Mouse (Mus musculus): ENCODE results near the gene Arhgef6. TPM values are rescaled to one million over a fixed set of nuclear protein-coding genes. Genes with fewer than 3 reads are reported as not detected.

Gene Arhgef6
- polyA plus RNA-seq, 2 experiments, result 4.7 to 7.0 TPM

- no peak overlapping the region for H3K27ac ChIP-seq
Observed at GRCm38 (mm10) chrX:57337582-57337981, 947 bp downstream of the Arhgef6 start.

DNA sequence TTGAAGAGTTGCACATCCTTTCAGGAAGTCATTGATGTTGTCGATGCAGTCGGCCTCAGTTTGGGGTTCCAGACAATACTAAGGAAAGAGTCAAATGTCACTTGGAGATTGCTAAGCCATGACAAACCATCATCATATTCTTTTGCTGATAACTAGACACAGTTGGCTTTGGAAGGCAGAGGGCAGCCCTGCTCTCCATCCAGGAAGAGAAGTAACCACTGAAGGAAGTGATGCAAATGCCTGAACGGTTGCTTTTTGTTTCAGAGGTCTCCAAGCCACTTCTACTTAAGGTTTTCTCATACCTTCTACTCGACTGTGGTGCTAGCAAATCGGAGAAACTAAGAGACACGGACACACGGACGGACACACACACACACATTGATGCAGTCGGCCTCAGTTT lies 1.6 kb downstream of the Arhgef6 start:
- Histone ChIP-seq H3K4me1 (replicated peaks; ENCODE audit: control insufficient read depth in 2 of 2, insufficient read depth in 2 of 2, low read length in 1 of 2) (0 out of 4 replicates have a peak, but pooled peaks cover 0 to 2% of the 10 kb centered on the region in 2 experiments), H3K9me3 (ENCODE audit: control insufficient read depth, low read length) (no peaks in the 10 kb centered on the region), H3K36me3 (replicated peaks; ENCODE audit: control insufficient read depth, insufficient read depth, low read depth) (no peaks in the 10 kb centered on the region), H3K4me3 (ENCODE audit: insufficient read depth in 1 of 2, low read depth in 2 of 2, low read length in 2 of 2) (no peak overlapping the region), H3K27ac (no peak overlapping the region), H3K9ac (replicated peaks) (no peak overlapping the region), H3K27me3 (ENCODE audit: control insufficient read depth, insufficient read depth, low read length) (no peaks in the 10 kb centered on the region), H3K4me2 (ENCODE audit: low read depth) (no peak overlapping the region)
- TF ChIP-seq CTCF (IDR thresholded peaks at IDR 0.05; ENCODE audit: low read depth) (no peak), EP300 (IDR thresholded peaks at IDR 0.05; ENCODE audit: low read depth) (no peak)
- ATAC-seq (ENCODE audit: insufficient read depth) (no peak), DNase-seq (ENCODE audit: low read depth in 3 of 3, low spot score in 3 of 3) (no peak)
- WGBS (ENCODE audit: insufficient replicate concordance), result 37% methylated on average over 9 of the region's 9 CpGs

More at GRCm38 (mm10) chrX:57337582-57337981, 947 bp downstream of the Arhgef6 start:
- Histone ChIP-seq H3K36me3 (replicated peaks; ENCODE audit: control insufficient read depth, insufficient read depth, low read depth) (no peaks in the 10 kb centered on the region), H3K4me1 (replicated peaks; ENCODE audit: control insufficient read depth in 2 of 2, insufficient read depth in 2 of 2, low read length in 1 of 2) (0 out of 4 replicates have a peak, but pooled peaks cover 0 to 2% of the 10 kb centered on the region in 2 experiments), H3K4me2 (ENCODE audit: low read depth) (no peak overlapping the region), H3K9ac (replicated peaks) (no peak overlapping the region), H3K27me3 (ENCODE audit: control insufficient read depth, insufficient read depth, low read length) (no peaks in the 10 kb centered on the region), H3K4me3 (ENCODE audit: insufficient read depth in 1 of 2, low read depth in 2 of 2, low read length in 2 of 2) (no peak overlapping the region), H3K9me3 (ENCODE audit: control insufficient read depth, low read length) (no peaks in the 10 kb centered on the region)
- ATAC-seq (ENCODE audit: insufficient read depth) (no peak), DNase-seq (ENCODE audit: low read depth in 3 of 3, low spot score in 3 of 3) (no peak)
- TF ChIP-seq EP300 (IDR thresholded peaks at IDR 0.05; ENCODE audit: low read depth), result no peak
- no peak for TF ChIP-seq CTCF (IDR thresholded peaks at IDR 0.05; ENCODE audit: low read depth)

GRCm38 (mm10) chrX:57335313-57335712 lies 3.2 kb downstream of the Arhgef6 start:
- Histone ChIP-seq H3K27ac (no peak overlapping the region), H3K4me2 (ENCODE audit: low read depth) (no peak overlapping the region), H3K4me1 (replicated peaks; ENCODE audit: control insufficient read depth in 2 of 2, insufficient read depth in 2 of 2, low read length in 1 of 2) (0 out of 4 replicates have a peak, but pooled peaks cover 0 to 2% of the 10 kb centered on the region in 2 experiments), H3K27me3 (ENCODE audit: control insufficient read depth, insufficient read depth, low read length) (no peaks in the 10 kb centered on the region), H3K4me3 (ENCODE audit: insufficient read depth in 1 of 2, low read depth in 2 of 2, low read length in 2 of 2) (no peak overlapping the region), H3K9me3 (ENCODE audit: control insufficient read depth, low read length) (no peaks in the 10 kb centered on the region), H3K9ac (replicated peaks) (no peak overlapping the region), H3K36me3 (replicated peaks; ENCODE audit: control insufficient read depth, insufficient read depth, low read depth) (no peaks in the 10 kb centered on the region)
- ATAC-seq (ENCODE audit: insufficient read depth), result no peak
- WGBS (ENCODE audit: insufficient replicate concordance), result 65% methylated on average over 6 of the region's 6 CpGs
- TF ChIP-seq CTCF (IDR thresholded peaks at IDR 0.05; ENCODE audit: low read depth) (no peak), EP300 (IDR thresholded peaks at IDR 0.05; ENCODE audit: low read depth) (no peak)
- DNase-seq (ENCODE audit: low read depth in 3 of 3, low spot score in 3 of 3), result no peak

- WGBS (ENCODE audit: insufficient replicate concordance), result 40% methylated on average over 3 of the region's 3 CpGs
- Histone ChIP-seq H3K4me3 (ENCODE audit: insufficient read depth in 1 of 2, low read depth in 2 of 2, low read length in 2 of 2) (no peak overlapping the region), H3K9me3 (ENCODE audit: control insufficient read depth, low read length) (no peaks in the 10 kb centered on the region), H3K27me3 (ENCODE audit: control insufficient read depth, insufficient read depth, low read length) (no peaks in the 10 kb centered on the region; the same call in 1 of the 2 replicates), H3K27ac (no peak overlapping the region), H3K4me1 (replicated peaks; ENCODE audit: control insufficient read depth in 2 of 2, insufficient read depth in 2 of 2, low read length in 1 of 2) (peaks cover 0 to 7% of the 10 kb centered on the region in 2 experiments; a peak in 2 of 4 replicates), H3K9ac (replicated peaks) (no peak overlapping the region), H3K36me3 (replicated peaks; ENCODE audit: control insufficient read depth, insufficient read depth, low read depth) (no peaks in the 10 kb centered on the region), H3K4me2 (ENCODE audit: low read depth) (no peak overlapping the region)
- ATAC-seq (ENCODE audit: insufficient read depth) (no peak; the same call in 1 of the 2 replicates), DNase-seq (ENCODE audit: low read depth in 3 of 3, low spot score in 3 of 3) (no peak)
- no peak for TF ChIP-seq CTCF (IDR thresholded peaks at IDR 0.05; ENCODE audit: low read depth)
- TF ChIP-seq EP300 (IDR thresholded peaks at IDR 0.05; ENCODE audit: low read depth), result no peak
Observed at GRCm38 (mm10) chrX:57327668-57328338, 10.7 kb downstream of the Arhgef6 start.

DNA sequence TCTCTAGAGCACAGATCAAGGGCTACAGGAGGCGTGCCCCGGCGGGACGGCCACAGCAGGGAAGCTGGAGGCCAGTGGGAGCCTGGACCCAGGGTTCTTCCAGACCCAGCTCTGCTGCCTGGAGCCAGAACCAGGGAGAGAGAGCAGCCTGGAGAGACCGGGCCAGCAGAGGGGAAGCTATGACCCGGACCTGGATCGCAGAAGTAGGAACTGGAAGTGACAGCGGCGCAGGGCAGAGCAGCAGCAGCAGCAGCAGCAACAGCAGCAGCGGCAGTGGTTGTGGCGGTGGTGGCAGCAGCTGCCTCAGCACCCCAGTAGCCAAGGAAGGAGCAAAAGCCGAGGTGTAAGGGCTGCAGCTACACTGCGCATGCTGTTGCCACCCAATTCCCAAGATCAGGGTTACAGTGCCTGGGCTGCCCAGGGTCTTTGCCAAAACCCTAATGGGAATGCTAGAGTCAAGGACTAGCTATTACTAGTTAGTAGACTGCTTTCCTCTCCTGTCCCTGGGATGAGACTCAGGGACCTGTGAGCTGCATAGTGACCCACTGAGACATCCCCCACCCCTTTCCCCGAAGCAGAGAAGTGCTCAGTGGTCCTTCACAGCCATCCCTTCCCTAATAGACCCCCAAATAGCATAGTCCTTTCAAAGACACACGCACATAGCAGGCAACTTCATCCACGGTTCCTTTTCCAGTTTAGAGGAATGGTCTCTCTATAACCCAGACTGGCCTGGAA lies 11.9 kb downstream of the Arhgef6 start:
- Histone ChIP-seq H3K9me3 (ENCODE audit: control insufficient read depth, low read length) (no peaks in the 10 kb centered on the region), H3K27ac (no peak overlapping the region), H3K9ac (replicated peaks) (peak overlapping the region; percentile 5; the same call in 1 of the 2 replicates), H3K36me3 (replicated peaks; ENCODE audit: control insufficient read depth, insufficient read depth, low read depth) (no peaks in the 10 kb centered on the region), H3K4me1 (replicated peaks; ENCODE audit: control insufficient read depth in 2 of 2, insufficient read depth in 2 of 2, low read length in 1 of 2) (peaks cover 0 to 7% of the 10 kb centered on the region in 2 experiments; a peak in 2 of 4 replicates), H3K4me2 (ENCODE audit: low read depth) (peak overlapping the region; percentile 67), H3K4me3 (ENCODE audit: insufficient read depth in 1 of 2, low read depth in 2 of 2, low read length in 2 of 2) (peak overlapping the region; percentile 51 to 63), H3K27me3 (ENCODE audit: control insufficient read depth, insufficient read depth, low read length) (no peaks in the 10 kb centered on the region; the same call in 1 of the 2 replicates)
- no peak for TF ChIP-seq CTCF (IDR thresholded peaks at IDR 0.05; ENCODE audit: low read depth)
- TF ChIP-seq EP300 (IDR thresholded peaks at IDR 0.05; ENCODE audit: low read depth), result no peak
- WGBS (ENCODE audit: insufficient replicate concordance), result 22% methylated on average over 16 of the region's 16 CpGs
- ATAC-seq (ENCODE audit: insufficient read depth), result 0 out of 2 replicates have a peak, but pooled peaks have one; percentile 41
- DNase-seq (ENCODE audit: low read depth in 3 of 3, low spot score in 3 of 3), result no peak
